Mouse (Mus musculus): ENCODE data around the gene Ctsg. TPM values are rescaled to one million over a fixed set of nuclear protein-coding genes. Genes with fewer than 3 reads are reported as not detected.
"Not testable (repeated sequence)": the region's sequence is repeated elsewhere in the genome, so short reads cannot be mapped to it uniquely, and the experiment has no call there.

Ctsg gene
- polyA plus RNA-seq (2012; ENCODE audit: insufficient read depth, insufficient read length, low replicate concordance, missing spikeins): not detected in 2 replicates

DNA sequence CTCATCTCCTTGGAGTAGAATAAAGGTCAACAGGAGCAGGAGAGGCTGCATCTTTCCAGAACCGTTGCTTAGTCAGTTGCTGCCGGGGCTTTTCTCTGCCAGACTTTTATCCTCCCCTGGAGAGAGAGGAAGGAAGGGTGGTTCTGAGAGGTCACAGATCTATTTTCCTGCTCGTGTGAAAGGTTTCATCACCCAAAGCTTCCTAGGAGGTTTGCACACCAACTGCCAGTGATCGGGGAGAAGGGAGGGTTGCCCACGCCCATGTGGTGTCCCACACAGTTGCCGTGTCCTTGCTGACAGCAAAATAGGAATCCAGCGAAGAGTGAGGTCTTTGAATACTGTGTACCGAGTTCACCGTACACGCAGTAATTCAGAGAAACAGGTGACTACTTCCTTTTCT, at the start of gene Ctsg:
Ctsg (minus strand) TSS at position 189 of the 400 bp plus-strand sequence.
- H3K4me1 ChIP-seq (ENCODE audit: control insufficient read depth, insufficient read depth, low read length): no peaks in the 10 kb centered on the region
- WGBS: 72% methylated on average over 10 of the region's 10 CpGs
- no peak within 1 kb of the TSS for H3K27ac ChIP-seq (ENCODE audit: insufficient read depth, low read depth, low read length)
- TF ChIP-seq POLR2A (IDR thresholded peaks at IDR 0.05; ENCODE audit: insufficient read depth, low read depth, low read length) (no peak), CTCF (IDR thresholded peaks at IDR 0.05; ENCODE audit: insufficient read depth, low read depth, low read length) (no peak)
- no peak within 1 kb of the TSS for H3K4me3 ChIP-seq (ENCODE audit: insufficient read depth, low read depth, low read length)

DNA sequence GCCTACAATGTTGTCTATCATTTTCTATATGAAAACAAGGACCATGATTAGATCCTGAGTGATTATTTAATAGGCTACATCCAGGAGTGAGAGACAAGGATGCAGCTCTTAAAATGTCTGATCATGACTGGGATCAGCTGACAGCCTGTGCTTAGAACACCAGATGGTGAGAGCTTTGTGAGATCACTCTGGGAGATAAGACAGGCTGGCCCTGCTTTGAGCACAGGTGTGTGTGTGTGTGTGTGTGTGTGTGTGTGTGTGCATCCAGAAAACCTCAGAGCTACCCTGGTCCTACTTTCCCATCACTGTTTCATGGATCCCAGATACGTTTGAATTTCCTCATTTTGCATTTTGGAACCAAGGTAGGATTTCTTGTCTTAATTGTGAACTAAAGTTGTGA, 31.3 kb upstream of the Ctsg start:
- H3K27ac ChIP-seq (ENCODE audit: insufficient read depth, low read depth, low read length); H3K4me3 ChIP-seq (ENCODE audit: insufficient read depth, low read depth, low read length); H3K4me1 ChIP-seq (ENCODE audit: control insufficient read depth, insufficient read depth, low read length): not testable (repeated sequence)
- WGBS: 80% methylated on average over 1 of the region's 1 CpGs

DNA sequence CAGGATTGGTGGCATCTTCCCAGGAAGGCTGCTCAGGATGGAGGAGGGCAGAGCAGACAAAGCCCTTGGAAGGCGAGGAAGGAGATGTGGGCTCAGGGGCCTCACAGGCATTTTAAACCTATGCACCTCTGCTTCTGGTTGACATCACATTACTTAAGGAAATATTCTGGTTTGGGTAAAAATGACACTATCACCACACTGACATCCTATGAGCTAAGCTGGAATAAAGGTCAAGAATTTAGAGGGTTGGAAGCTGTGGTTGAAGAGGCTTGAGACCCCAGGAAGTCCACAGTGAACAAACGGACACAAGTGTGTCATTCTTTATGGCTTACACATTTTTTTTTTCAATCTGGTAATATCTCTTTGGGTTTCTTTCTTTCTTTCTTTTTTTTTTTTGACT, 30.1 kb upstream of the Ctsg start, which contains the start of gene Gzmd:
Gzmd (minus strand) TSS at position 101 of the 400 bp plus-strand sequence.
- 95% methylated on average over 2 of the region's 2 CpGs for WGBS
- not testable (repeated sequence) for H3K27ac ChIP-seq (ENCODE audit: insufficient read depth, low read depth, low read length); H3K4me3 ChIP-seq (ENCODE audit: insufficient read depth, low read depth, low read length); H3K4me1 ChIP-seq (ENCODE audit: control insufficient read depth, insufficient read depth, low read length)

DNA sequence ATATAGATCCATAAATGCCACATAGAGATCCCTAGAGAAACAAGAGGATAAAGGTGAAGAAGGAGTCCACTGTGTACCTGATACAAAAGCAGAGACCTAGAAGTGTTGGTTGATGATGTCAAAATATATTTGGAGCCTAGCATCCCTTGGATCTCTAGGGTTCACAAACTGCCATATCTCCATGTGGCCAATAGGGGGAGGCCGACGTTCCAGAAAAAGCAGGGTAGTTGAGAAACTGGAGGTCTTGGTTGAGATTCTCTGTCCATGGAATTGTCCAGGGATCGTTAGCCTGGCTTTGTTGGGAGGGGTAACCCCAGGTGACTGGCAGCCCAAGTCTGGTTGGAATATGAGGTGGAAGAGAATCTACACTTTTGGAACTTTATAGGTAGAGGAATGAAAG, 26.0 kb upstream of the Ctsg start:
- H3K4me3 ChIP-seq (ENCODE audit: insufficient read depth, low read depth, low read length): no peak overlapping the region
- no peaks in the 10 kb centered on the region for H3K4me1 ChIP-seq (ENCODE audit: control insufficient read depth, insufficient read depth, low read length)
- TF ChIP-seq CTCF (IDR thresholded peaks at IDR 0.05; ENCODE audit: insufficient read depth, low read depth, low read length) (no peak), POLR2A (IDR thresholded peaks at IDR 0.05; ENCODE audit: insufficient read depth, low read depth, low read length) (no peak)
- WGBS: 51% methylated on average over 3 of the region's 3 CpGs
- no peak overlapping the region for H3K27ac ChIP-seq (ENCODE audit: insufficient read depth, low read depth, low read length)

DNA sequence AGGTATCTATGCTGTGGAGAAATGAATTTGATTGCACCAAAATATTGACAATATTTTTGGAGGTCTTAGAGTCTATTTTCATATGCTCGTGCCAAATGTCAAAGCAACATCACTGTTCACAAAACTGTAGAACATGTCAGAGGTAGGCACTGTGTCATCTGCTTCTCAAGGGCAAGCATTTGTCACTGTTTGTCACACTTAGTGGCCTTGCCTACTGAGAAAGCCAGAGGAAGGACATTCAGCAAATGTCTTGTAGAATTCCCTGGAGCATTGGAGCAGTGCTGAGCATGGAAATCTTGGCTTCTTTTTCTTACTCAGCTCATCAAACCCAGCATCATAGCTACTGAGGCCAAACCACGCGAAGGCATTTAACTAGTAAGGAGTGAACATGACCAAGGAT, 21.1 kb upstream of the Ctsg start:
- 88% methylated on average over 3 of the region's 3 CpGs for WGBS
- no peak for TF ChIP-seq CTCF (IDR thresholded peaks at IDR 0.05; ENCODE audit: insufficient read depth, low read depth, low read length)
- TF ChIP-seq POLR2A (IDR thresholded peaks at IDR 0.05; ENCODE audit: insufficient read depth, low read depth, low read length): no peak
- Histone ChIP-seq H3K4me3 (ENCODE audit: insufficient read depth, low read depth, low read length) (no peak overlapping the region), H3K4me1 (ENCODE audit: control insufficient read depth, insufficient read depth, low read length) (no peaks in the 10 kb centered on the region), H3K27ac (ENCODE audit: insufficient read depth, low read depth, low read length) (no peak overlapping the region)

DNA sequence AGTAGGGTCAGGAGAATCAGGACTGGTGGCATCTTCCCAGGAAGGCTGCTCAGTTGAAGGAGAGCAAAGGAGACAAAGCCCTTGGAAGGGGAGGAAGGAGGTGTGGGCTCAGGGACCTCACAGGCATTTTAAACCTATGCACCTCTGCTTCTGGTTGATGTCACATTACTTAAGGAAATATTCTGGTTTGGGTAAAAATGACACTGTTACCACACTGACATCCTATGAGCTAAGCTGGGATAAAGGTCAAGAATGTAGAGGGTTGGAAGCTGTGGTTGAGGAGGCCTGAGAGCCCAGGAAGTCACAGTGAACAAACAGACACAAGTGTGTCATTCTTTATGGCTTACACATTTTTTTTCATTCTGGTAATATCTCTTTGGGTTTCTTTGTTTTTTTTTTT, 18.2 kb upstream of the Ctsg start, which contains the start of gene Gzme:
Gzme (minus strand) TSS at position 101 of the 400 bp plus-strand sequence.
- TF ChIP-seq POLR2A (IDR thresholded peaks at IDR 0.05; ENCODE audit: insufficient read depth, low read depth, low read length) (no peak), CTCF (IDR thresholded peaks at IDR 0.05; ENCODE audit: insufficient read depth, low read depth, low read length) (no peak)
- no peak within 1 kb of the TSS for H3K4me3 ChIP-seq (ENCODE audit: insufficient read depth, low read depth, low read length)
- H3K27ac ChIP-seq (ENCODE audit: insufficient read depth, low read depth, low read length): no peak within 1 kb of the TSS
- H3K4me1 ChIP-seq (ENCODE audit: control insufficient read depth, insufficient read depth, low read length): no peaks in the 10 kb centered on the region

DNA sequence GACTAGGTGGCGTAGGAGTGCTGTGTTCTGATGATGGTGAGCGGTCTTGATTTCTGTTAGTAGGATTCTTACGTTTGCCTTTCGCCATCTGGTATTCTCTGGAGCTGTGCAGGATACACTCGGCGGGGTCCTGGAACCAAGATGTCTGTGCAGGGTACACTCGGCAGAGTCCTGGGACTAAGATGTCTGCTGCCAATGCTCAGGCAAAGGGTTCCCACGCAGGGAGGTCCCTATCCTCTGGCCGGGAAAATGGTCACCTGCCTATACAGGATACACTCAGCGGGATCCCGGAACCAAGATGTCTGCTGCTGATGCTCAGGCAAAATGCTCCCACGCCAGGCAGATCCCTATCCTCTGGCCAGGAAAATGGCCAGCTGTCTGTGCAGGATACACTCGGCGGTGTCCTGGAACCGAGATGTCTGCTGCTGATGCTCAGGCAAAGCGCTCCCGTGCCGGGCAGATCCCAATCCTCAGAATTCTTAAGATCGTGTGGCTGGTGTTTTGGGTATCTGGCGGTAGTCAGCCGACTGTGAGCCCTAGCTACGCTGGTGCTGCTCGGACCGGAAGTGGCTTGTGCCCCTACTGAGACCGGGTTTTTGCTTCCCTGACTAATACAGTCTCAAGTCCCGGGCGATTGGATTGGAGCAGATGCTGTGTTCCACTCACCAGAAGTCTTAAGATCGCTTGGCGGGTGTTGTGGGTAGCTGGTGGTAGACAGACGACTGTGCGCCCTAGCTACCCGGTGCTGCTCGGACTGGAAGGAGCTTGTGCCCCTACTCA, 13.3 kb upstream of the Ctsg start:
- not testable (repeated sequence) for H3K4me1 ChIP-seq (ENCODE audit: control insufficient read depth, insufficient read depth, low read length); H3K4me3 ChIP-seq (ENCODE audit: insufficient read depth, low read depth, low read length); H3K27ac ChIP-seq (ENCODE audit: insufficient read depth, low read depth, low read length)
- WGBS: 93% methylated on average over 33 of the region's 33 CpGs

DNA sequence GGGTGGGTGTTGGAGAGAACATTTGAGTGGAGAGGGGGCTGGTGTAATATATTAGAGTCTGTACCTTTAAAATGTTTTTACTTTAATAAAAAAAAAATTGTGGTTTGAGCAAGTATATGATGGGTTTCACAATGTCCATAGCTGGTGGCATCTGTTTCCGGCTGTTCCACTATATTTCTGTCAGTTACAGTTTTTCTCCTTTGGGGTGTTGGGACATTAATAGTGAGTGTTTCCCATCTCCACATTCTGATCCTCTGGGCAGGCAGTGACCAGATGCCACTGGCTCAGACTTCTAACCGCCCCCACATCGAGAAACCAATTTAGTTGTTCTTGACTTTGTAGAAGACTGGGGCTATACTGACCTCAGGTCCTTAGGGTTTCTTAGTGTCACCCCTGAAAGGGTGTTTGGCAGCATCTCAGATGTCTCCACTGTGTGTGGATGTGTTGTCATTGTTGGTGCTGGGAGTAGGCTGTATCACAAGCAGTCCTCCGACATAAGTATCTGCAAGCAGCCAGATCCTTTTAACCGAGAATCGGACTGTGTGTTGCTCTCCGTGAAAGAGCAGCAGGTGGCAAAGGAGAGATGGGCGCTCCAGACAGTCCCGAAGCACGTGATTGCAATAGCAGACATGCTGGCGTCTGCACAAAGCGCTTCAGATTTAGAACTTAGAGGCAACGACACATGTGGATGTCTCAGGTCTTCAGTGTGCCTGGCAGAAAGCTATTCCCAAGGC, 3.2 kb upstream of the Ctsg start:
- TF ChIP-seq POLR2A (IDR thresholded peaks at IDR 0.05; ENCODE audit: insufficient read depth, low read depth, low read length) (no peak), CTCF (IDR thresholded peaks at IDR 0.05; ENCODE audit: insufficient read depth, low read depth, low read length) (no peak)
- H3K4me1 ChIP-seq (ENCODE audit: control insufficient read depth, insufficient read depth, low read length): no peaks in the 10 kb centered on the region
- no peak overlapping the region for H3K27ac ChIP-seq (ENCODE audit: insufficient read depth, low read depth, low read length)
- WGBS: 73% methylated on average over 13 of the region's 13 CpGs
- no peak overlapping the region for H3K4me3 ChIP-seq (ENCODE audit: insufficient read depth, low read depth, low read length)

DNA sequence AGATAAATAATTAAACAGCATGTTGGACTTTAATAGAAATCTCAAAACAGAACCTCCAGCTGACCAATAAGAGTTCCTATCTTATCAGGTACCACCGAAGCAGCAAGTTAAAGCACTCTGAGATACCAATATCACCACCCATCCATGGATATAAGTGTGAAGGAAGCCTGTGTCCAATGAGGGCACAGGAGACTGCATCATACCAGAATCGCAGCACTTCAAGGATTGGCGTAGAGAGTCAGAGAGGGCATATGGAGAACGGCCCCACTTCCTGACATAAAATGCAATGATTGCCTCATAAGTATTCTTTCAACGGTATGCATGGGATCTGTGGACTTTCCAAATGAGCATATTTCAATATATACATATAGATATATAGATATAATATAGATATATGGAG, 2.6 kb upstream of the Ctsg start:
- Histone ChIP-seq H3K4me3 (ENCODE audit: insufficient read depth, low read depth, low read length) (no peak overlapping the region), H3K4me1 (ENCODE audit: control insufficient read depth, insufficient read depth, low read length) (no peaks in the 10 kb centered on the region), H3K27ac (ENCODE audit: insufficient read depth, low read depth, low read length) (no peak overlapping the region)
- TF ChIP-seq CTCF (IDR thresholded peaks at IDR 0.05; ENCODE audit: insufficient read depth, low read depth, low read length) (no peak), POLR2A (IDR thresholded peaks at IDR 0.05; ENCODE audit: insufficient read depth, low read depth, low read length) (no peak)
- 96% methylated on average over 5 of the region's 5 CpGs for WGBS
